Mouse (Mus musculus) bone marrow, adult 2 months (tissue): ENCODE results near the gene Ssbp3.

Source experiments
- CTCF ChIP-seq: fragments of 200-500 bp; IDR thresholded peaks from 2 replicates; pipeline ENCODE4 v1.5.1; 2011; ENCODE audit warnings: low read length, control low read depth; ENCODE audit not compliant: control insufficient read depth, insufficient read depth
- POLR2A ChIP-seq: fragments of 200-500 bp; IDR thresholded peaks from 2 replicates; pipeline ENCODE4 v1.6.1; 2011; ENCODE audit warnings: low read depth, mild to moderate bottlenecking, control low read depth, low read length, borderline replicate concordance; ENCODE audit not compliant: control insufficient read depth

DNA sequence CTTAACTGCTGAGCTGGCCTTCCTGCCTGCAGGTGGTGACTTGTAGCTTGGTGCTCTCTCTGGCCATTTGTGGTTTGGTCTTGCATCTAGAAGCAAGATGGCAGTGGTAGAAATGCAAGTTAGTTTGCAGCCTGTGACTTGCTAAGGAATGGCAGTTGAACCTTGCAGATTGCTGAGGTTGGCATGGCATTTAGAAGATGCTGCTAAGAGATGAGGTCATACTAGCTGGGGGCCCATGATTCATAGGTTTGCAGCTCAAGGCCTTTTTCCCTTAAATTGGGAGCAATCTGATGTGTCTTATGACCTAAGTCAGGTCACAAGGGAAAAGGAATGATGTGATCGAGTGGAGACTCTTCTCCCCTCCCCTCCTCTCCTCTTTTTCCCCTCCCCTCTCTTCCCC, 7.8 kb downstream of the Ssbp3 start:
- TF ChIP-seq CTCF = no peak
- TF ChIP-seq POLR2A = no peak
